Mouse (Mus musculus): ENCODE results near the gene Nav1. TPM values are rescaled to one million over a fixed set of nuclear protein-coding genes. Genes with fewer than 3 reads are reported as not detected.
A peak's percentile ranks its signal among the peaks of the same experiment; 100 is the strongest.

Gene Nav1
- polyA plus RNA-seq, 2 experiments: 14.4 to 26.8 TPM

GRCm38 (mm10) chr1:135461097-135461730 lies 145.9 kb downstream of the Nav1 start:
- DNase-seq (ENCODE audit: low spot score): peak; percentile 51
- H3K9ac ChIP-seq (ENCODE audit: low read depth, low read length, severe bottlenecking): no peak overlapping the region
- no peak overlapping the region for H3K27ac ChIP-seq (replicated peaks; ENCODE audit: low read depth, low read length)
- no peaks in the 10 kb centered on the region for H3K4me1 ChIP-seq (ENCODE audit: control insufficient read depth, insufficient read depth, low read length)
- no peak overlapping the region for H3K4me2 ChIP-seq (replicated peaks; ENCODE audit: low read depth, low read length, severe bottlenecking)
- H3K36me3 ChIP-seq (ENCODE audit: control insufficient read depth, insufficient read depth, low read length): peaks cover 68% of the 10 kb centered on the region
- no peaks in the 10 kb centered on the region for H3K9me3 ChIP-seq (ENCODE audit: control insufficient read depth, low read length)
- WGBS: 80% methylated on average over 3 of the region's 3 CpGs
- no peak for TF ChIP-seq POLR2A (IDR thresholded peaks at IDR 0.05; ENCODE audit: borderline replicate concordance, extremely low read depth, insufficient read depth, insufficient read length)
- H3K4me3 ChIP-seq (replicated peaks; ENCODE audit: low read length): no peak overlapping the region
- no peaks in the 10 kb centered on the region for H3K27me3 ChIP-seq (ENCODE audit: control insufficient read depth, insufficient read depth, low read length)
- ATAC-seq (ENCODE audit: low FRiP score, low read depth): 0 out of 2 replicates have a peak, but pooled peaks have one; percentile 26

GRCm38 (mm10) chr1:135460521-135460920 lies 146.6 kb downstream of the Nav1 start:
- Histone ChIP-seq H3K27ac (replicated peaks; ENCODE audit: low read depth, low read length) (no peak overlapping the region), H3K4me1 (ENCODE audit: control insufficient read depth, insufficient read depth, low read length) (no peaks in the 10 kb centered on the region), H3K4me2 (replicated peaks; ENCODE audit: low read depth, low read length, severe bottlenecking) (no peak overlapping the region), H3K27me3 (ENCODE audit: control insufficient read depth, insufficient read depth, low read length) (no peaks in the 10 kb centered on the region), H3K36me3 (ENCODE audit: control insufficient read depth, insufficient read depth, low read length) (peaks cover 62% of the 10 kb centered on the region), H3K4me3 (replicated peaks; ENCODE audit: low read length) (no peak overlapping the region), H3K9ac (ENCODE audit: low read depth, low read length, severe bottlenecking) (no peak overlapping the region), H3K9me3 (ENCODE audit: control insufficient read depth, low read length) (no peaks in the 10 kb centered on the region)
- ATAC-seq (ENCODE audit: low FRiP score, low read depth): no peak
- DNase-seq (ENCODE audit: low spot score): no peak
- 92% methylated on average over 16 of the region's 16 CpGs for WGBS
- no peak for TF ChIP-seq POLR2A (IDR thresholded peaks at IDR 0.05; ENCODE audit: borderline replicate concordance, extremely low read depth, insufficient read depth, insufficient read length)

GRCm38 (mm10) chr1:135457860-135458259 lies 149.2 kb downstream of the Nav1 start:
- ATAC-seq (ENCODE audit: low FRiP score, low read depth): no peak
- Histone ChIP-seq H3K27ac (replicated peaks; ENCODE audit: low read depth, low read length) (no peak overlapping the region), H3K9me3 (ENCODE audit: control insufficient read depth, low read length) (no peaks in the 10 kb centered on the region), H3K36me3 (ENCODE audit: control insufficient read depth, insufficient read depth, low read length) (peaks cover 63% of the 10 kb centered on the region), H3K4me3 (replicated peaks; ENCODE audit: low read length) (no peak overlapping the region), H3K9ac (ENCODE audit: low read depth, low read length, severe bottlenecking) (no peak overlapping the region), H3K4me2 (replicated peaks; ENCODE audit: low read depth, low read length, severe bottlenecking) (no peak overlapping the region), H3K27me3 (ENCODE audit: control insufficient read depth, insufficient read depth, low read length) (no peaks in the 10 kb centered on the region), H3K4me1 (ENCODE audit: control insufficient read depth, insufficient read depth, low read length) (no peaks in the 10 kb centered on the region)
- DNase-seq (ENCODE audit: low spot score): no peak
- 95% methylated on average over 5 of the region's 5 CpGs for WGBS
- TF ChIP-seq POLR2A (IDR thresholded peaks at IDR 0.05; ENCODE audit: borderline replicate concordance, extremely low read depth, insufficient read depth, insufficient read length): no peak

GRCm38 (mm10) chr1:135452259-135452658 lies 154.8 kb downstream of the Nav1 start:
- no peak for ATAC-seq (ENCODE audit: low FRiP score, low read depth)
- H3K27ac ChIP-seq (replicated peaks; ENCODE audit: low read depth, low read length): no peak overlapping the region
- no peak overlapping the region for H3K4me2 ChIP-seq (replicated peaks; ENCODE audit: low read depth, low read length, severe bottlenecking)
- H3K9me3 ChIP-seq (ENCODE audit: control insufficient read depth, low read length): no peaks in the 10 kb centered on the region
- no peak for TF ChIP-seq POLR2A (IDR thresholded peaks at IDR 0.05; ENCODE audit: borderline replicate concordance, extremely low read depth, insufficient read depth, insufficient read length)
- no peaks in the 10 kb centered on the region for H3K4me1 ChIP-seq (ENCODE audit: control insufficient read depth, insufficient read depth, low read length)
- WGBS: 79% methylated on average over 9 of the region's 10 CpGs
- no peaks in the 10 kb centered on the region for H3K27me3 ChIP-seq (ENCODE audit: control insufficient read depth, insufficient read depth, low read length)
- peaks cover 68% of the 10 kb centered on the region for H3K36me3 ChIP-seq (ENCODE audit: control insufficient read depth, insufficient read depth, low read length)
- peak; percentile 30 for DNase-seq (ENCODE audit: low spot score)
- no peak overlapping the region for H3K9ac ChIP-seq (ENCODE audit: low read depth, low read length, severe bottlenecking)
- no peak overlapping the region for H3K4me3 ChIP-seq (replicated peaks; ENCODE audit: low read length)

- Histone ChIP-seq H3K4me2 (replicated peaks; ENCODE audit: low read depth, low read length, severe bottlenecking) (no peak overlapping the region), H3K4me1 (ENCODE audit: control insufficient read depth, insufficient read depth, low read length) (no peaks in the 10 kb centered on the region), H3K27ac (replicated peaks; ENCODE audit: low read depth, low read length) (no peak overlapping the region), H3K27me3 (ENCODE audit: control insufficient read depth, insufficient read depth, low read length) (no peaks in the 10 kb centered on the region), H3K4me3 (replicated peaks; ENCODE audit: low read length) (no peak overlapping the region), H3K36me3 (ENCODE audit: control insufficient read depth, insufficient read depth, low read length) (peaks cover 64% of the 10 kb centered on the region), H3K9me3 (ENCODE audit: control insufficient read depth, low read length) (no peaks in the 10 kb centered on the region), H3K9ac (ENCODE audit: low read depth, low read length, severe bottlenecking) (no peak overlapping the region)
- DNase-seq (ENCODE audit: low spot score) (no peak), ATAC-seq (ENCODE audit: low FRiP score, low read depth) (no peak)
- no peak for TF ChIP-seq POLR2A (IDR thresholded peaks at IDR 0.05; ENCODE audit: borderline replicate concordance, extremely low read depth, insufficient read depth, insufficient read length)
- WGBS: 86% methylated on average over 2 of the region's 2 CpGs
Measured at GRCm38 (mm10) chr1:135451419-135451818, 155.7 kb downstream of the Nav1 start.

Measured in limb, embryonic 14.5 days (tissue).